Mouse (Mus musculus) mature B cell (primary cell): ENCODE measurements around the gene Sdk2.

Experiments
- in situ Hi-C: fragments of 300-500 bp; cut with MboI; formaldehyde crosslinking; loops from 2 replicates; pipeline ENCODE4 v1.14.3; 2019

Gene Sdk2

GRCm38 (mm10) chr11:113930112-113930511, 136.7 kb downstream of the Sdk2 start:
- in situ Hi-C loops, result no loop called here

DNA sequence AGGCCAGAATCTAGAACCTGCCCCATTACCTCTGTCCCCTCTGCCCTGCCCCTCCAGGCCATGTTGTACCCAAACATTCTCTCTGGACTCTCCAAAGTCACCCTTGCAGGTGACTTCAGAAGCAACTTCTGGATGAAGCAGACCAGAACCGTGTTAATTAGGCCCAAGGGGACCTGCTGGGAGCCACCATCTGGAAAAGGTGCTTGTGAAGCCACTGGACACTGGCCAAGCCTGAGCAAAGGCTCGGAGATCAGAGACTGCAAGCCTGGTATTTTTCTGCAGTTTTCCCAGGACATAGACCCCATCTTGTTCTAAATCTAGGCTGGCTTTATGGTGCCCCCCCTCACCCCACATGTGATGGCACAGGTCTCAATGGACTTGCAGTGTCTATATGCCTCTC, 138.0 kb downstream of the Sdk2 start:
- in situ Hi-C loops, result no loop called here

DNA sequence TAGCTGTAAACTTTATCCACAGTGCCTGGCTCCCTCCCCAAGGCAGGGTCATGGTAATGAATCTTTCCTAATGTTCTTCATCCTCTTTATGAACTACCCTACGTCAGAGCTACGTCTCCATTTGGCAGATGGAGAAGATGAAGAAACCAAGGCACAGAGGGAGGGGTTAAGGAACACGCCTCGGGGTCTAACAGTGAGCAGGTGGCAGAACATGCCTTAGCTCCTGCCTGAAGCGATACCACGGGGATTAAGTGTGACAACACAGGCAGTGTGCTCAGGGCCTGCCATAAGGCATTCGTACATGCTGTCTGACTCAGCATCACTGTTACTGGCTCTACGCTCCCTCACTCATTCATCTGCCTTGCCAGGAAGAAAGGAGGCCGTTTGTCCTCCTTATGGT, 138.6 kb downstream of the Sdk2 start:
- in situ Hi-C loops, result no loop called here

GRCm38 (mm10) chr11:113927826-113928225, 139.0 kb downstream of the Sdk2 start:
- in situ Hi-C loops, result no loop called here

GRCm38 (mm10) chr11:113927231-113927630, 139.6 kb downstream of the Sdk2 start:
- in situ Hi-C loops, result no loop called here

DNA sequence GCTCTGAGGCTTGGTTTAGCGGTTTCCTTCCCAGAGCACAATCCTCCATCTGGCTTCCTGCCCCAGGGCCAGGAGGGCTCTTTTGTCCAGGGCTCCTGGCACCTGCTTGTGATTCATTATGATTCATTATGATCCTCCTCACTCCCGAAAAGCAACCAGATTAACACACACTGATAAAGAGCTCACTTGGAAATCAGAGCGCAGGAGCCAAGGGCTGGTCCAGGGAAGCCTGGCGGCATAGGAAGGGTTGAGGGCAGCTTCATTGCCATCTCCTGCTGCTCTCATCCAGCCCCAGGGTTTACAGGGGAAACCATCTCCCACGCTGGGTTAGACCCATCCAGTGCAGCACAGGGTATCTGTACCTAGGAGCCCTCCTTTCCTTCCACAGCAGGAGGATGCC, 143.7 kb downstream of the Sdk2 start:
- in situ Hi-C loops, result no loop called here

- in situ Hi-C loops, result no loop called here
These were observed 163.6 kb downstream of the Sdk2 start for GRCm38 (mm10) chr11:113903131-113903860.

GRCm38 (mm10) chr11:113901906-113902305, 164.9 kb downstream of the Sdk2 start:
- in situ Hi-C loops, result no loop called here

DNA sequence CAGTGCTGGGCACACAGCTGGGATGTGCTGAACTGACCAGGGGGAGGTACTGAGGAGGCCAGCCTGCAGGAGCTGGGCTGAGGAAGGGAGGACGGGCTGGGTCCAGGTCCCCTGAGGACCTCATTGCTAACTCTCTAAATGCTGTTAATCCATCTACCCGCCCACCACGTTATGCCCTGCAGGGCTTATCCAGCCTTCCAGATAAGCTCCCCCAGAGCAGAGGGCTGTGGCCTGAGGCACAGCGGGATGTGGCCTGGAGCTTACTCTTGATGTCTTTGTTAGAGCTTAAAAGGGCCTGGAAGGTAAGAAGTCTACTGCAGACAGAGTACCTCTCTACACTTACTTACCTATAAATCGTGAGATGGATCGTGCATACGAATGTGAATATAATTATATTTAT, 168.2 kb downstream of the Sdk2 start:
- in situ Hi-C loops, result no loop called here

- in situ Hi-C loops, result no loop called here
These were observed 170.8 kb downstream of the Sdk2 start for GRCm38 (mm10) chr11:113896006-113896405.

DNA sequence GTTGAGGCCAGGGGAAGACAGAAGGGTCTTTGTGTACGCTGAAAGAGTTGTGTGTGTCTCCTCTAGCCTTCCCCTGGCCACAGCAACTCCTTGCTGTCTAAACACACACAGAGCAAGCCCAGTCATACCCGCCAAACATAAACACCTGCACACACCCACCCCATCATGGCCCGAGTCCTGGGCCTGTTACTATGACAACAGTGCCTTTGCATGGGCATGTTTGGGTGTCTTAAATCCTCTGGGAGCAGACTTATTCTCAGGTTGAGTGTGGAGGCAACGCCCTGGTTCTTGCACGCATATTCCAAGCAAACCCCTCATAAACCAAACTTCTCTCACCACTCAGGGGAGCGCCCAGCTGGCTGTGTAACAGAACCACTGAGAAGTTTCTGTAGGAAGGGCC, 173.9 kb downstream of the Sdk2 start:
- in situ Hi-C loops, result no loop called here

DNA sequence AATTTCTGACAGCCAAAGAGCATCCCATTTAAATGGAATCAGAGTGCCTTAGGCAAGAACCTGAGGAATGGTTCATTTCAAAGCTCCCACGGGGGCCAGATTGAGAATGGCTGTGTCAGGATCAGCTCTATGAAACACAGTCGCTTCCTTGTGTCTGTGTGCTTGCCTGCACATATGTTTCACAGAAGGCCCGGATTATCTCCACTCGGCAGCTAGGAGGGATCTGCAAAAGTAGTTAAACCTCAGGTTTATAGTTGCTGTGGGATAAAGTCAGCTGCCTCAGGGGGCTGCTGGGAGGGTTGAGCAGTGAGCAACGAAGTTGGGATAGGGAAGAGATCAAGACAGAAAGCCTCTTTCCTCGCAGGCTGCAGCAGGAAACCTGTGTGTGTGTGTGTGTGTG, 174.8 kb downstream of the Sdk2 start:
- in situ Hi-C loops, result no loop called here

GRCm38 (mm10) chr11:113888156-113888750, 178.6 kb downstream of the Sdk2 start:
- in situ Hi-C loops, result no loop called here

- in situ Hi-C loops, result no loop called here
These were observed 180.5 kb downstream of the Sdk2 start for GRCm38 (mm10) chr11:113886299-113886698.

- in situ Hi-C loops, result no loop called here
These were observed 181.9 kb downstream of the Sdk2 start for GRCm38 (mm10) chr11:113884962-113885361.

GRCm38 (mm10) chr11:113883031-113883430, 183.8 kb downstream of the Sdk2 start:
- in situ Hi-C loops, result no loop called here

GRCm38 (mm10) chr11:113881864-113882263, 185.0 kb downstream of the Sdk2 start:
- in situ Hi-C loops, result no loop called here

- in situ Hi-C loops, result loop anchor here (25.0 kb wide), 1 partner anchor 770 kb away; no protein-coding TSS in a partner anchor
These were observed 199.8 kb downstream of the Sdk2 start for GRCm38 (mm10) chr11:113867066-113867465.

DNA sequence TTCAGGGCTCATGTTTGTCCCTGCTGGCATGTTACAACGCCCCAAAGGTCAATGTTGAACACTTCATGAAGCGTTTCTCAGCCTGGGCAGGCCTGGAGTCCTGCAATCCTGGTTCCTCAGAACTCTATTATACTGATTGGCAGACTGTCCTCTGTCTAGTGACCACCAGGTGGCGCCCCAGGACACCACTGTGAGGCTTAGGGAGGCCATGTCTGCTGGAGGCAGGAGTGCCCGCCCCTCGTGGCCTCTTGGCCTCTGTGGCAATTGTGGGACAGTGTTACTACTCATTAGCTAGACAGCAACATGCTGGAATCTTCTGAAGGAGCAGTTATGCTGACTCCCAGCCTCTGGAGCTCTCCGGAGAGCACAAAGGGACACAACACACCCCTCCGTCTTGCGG, 201.2 kb downstream of the Sdk2 start:
- in situ Hi-C loops, result loop anchor here (25.0 kb wide), 1 partner anchor 772 kb away; no protein-coding TSS in a partner anchor

DNA sequence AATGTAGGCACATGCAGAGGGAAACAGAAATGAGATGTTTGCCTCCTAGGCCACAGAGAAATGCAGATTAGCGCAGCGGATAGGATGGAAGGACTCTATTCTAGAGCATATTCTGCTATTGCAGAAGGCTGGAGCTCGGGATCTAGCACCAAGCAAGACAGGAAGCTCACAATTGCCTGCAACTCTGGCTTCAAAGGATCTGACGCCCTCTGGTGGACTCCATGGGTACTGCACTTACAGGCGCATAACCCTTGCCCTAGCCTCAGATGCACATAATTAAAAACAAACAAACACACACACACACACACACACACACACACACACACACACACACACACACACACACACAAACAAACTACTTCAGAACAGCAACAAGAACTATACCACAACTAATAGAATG, 203.4 kb downstream of the Sdk2 start:
- in situ Hi-C loops, result loop anchor here (25.0 kb wide), 1 partner anchor 774 kb away; no protein-coding TSS in a partner anchor

DNA sequence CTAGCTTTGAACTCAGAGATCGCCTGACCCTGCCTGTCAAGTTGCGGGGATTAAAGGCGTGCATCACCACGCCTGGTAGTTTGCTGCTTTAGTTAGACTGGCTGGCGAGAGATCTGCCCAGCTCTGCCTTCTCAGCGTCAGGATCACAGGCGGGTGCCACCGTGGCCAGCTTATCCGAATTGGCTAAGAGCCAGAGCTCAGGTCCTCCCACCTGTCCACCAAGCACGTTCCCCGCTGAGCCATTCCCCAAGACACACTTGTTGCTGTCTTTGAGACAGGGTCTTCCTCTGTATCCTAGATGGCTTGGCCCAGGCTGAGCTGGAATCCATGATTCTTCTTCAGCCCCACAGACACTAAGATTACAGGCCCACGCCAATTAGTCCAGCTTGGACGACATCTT, 211.2 kb downstream of the Sdk2 start:
- in situ Hi-C loops, result loop anchor here (25.0 kb wide), 1 partner anchor 782 kb away; no protein-coding TSS in a partner anchor

DNA sequence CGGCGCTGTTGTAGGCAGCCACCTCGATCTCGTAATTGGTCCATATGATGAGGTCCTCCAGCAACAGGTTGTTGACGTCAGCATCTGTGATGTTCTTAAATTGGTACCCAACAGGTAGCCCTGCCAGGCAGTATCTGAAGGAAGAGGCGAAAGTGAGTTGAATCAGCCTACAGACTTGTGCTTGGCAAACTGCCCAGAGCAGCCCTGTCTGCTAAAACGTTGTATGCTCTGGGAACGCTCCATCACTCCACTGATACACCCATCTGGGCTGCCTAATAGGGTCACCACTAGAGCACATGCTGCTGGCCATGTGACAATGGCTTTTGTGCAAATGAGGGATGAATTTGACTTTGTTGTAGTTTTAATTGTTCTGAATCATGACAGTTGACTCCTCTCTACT, 215.1 kb downstream of the Sdk2 start:
- in situ Hi-C loops, result loop anchor here (25.0 kb wide), 1 partner anchor 786 kb away; no protein-coding TSS in a partner anchor

DNA sequence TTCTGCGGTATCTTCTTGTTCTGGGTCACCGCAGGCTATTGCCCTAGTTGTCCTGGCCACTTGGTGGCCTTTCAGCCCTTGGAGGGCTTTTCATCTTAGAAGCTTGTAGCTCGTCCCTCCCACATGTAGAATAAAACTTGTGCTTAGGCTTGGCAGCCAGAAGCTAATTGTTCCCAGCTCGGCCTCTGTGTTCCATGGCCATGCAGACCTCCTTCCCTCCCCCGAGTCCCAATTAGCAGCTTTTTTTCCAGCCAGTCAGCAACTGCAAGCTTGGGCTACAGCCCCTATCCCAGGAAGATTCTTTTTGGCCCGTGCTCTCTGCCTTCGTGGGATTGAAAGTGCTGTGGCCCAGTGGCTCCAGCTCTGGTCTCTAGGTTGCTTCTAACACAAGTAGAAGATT, 217.5 kb downstream of the Sdk2 start:
- in situ Hi-C loops, result no loop called here
